Mouse (Mus musculus): Measurements from ENCODE around the gene Prp2.
"Not testable (repeated sequence)": the region's sequence is repeated elsewhere in the genome, so short reads cannot be mapped to it uniquely, and the experiment has no call there.

The Prp2 gene

DNA sequence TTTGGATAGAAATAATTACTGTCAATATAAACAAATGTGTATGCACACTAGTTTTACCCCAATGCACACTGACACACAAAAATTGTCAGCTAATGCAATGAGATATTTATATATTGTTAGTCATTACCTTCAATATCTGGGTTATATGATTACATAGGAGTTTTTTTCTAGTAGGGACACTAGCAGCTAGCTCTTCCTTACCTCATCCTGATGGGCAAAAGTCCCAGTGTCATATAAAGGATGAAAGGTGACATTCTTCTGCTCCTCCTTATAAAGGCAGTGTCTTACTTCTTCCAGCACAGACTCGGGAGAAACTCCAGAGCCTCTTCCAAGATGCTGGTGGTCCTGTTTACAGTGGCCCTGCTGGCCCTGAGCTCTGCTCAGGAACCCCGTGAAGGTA lies at the start of gene Prp2:
Gene Prp2 (plus strand): TSS at position 301 of the 400 bp plus-strand sequence.
- not testable (repeated sequence) for DNase-seq (ENCODE audit: low read depth, low spot score)

DNA sequence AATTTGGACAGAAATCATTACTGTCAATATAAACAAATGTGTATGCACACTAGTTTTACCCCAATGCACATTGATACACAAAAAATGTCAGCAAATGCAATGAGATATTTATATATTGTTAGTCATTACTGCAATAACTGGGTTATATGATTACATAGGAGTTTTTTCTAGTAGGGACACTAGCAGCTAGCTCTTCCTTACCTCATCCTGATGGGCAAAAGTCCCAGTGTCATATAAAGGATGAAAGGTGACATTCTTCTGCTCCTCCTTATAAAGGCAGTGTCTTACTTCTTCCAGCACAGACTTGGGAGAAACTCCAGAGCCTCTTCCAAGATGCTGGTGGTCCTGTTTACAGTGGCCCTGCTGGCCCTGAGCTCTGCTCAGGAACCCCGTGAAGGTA lies 26.2 kb upstream of the Prp2 start, which contains the start of gene Prh1:
Gene Prh1 (plus strand): TSS at position 301 of the 400 bp plus-strand sequence.
- DNase-seq (ENCODE audit: low read depth, low spot score) = not testable (repeated sequence)

DNA sequence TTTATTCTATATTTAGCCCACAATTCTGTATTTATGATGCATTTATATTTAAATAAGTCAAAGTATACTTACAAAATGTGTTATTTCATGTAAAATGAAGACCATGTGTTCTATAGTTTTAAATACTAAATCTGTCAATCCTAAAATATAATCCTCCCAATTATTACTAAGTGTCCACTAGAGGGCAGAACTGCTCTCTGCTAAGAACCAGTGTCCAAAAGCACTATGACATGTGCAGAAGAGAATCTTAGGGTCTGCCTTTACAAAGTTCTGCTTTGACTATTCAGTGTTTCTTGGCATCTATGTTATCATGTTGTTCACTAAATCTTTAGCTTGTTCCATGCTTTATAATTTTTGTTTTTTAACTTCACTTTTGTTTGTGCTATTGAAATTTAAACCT lies 53.7 kb downstream of the Prp2 start:
- no peak for DNase-seq (ENCODE audit: low read depth, low spot score)
